Mouse (Mus musculus): ENCODE results near the gene Mpg. TPM values are rescaled to one million over a fixed set of nuclear protein-coding genes. Genes with fewer than 3 reads are reported as not detected.

Mpg gene
- 9.3 and 10.3 TPM in 2 replicates for polyA plus RNA-seq (2012; rRNA removed)

GRCm38 (mm10) chr11:32226124-32226871 lies at the start of gene Mpg:
TSS of gene Mpg (plus strand) at chr11:32226505.
- DNase-seq (ENCODE audit: low read depth, low spot score): no peak
- 3% methylated on average over 47 of the region's 47 CpGs for WGBS

- WGBS: 76% methylated on average over 1 of the region's 1 CpGs
- no peak for DNase-seq (ENCODE audit: low read depth, low spot score)
Observed at GRCm38 (mm10) chr11:32178506-32178905, 47.8 kb upstream of the Mpg start.

- no peak for DNase-seq (ENCODE audit: low read depth, low spot score)
- WGBS: 78% methylated on average over 4 of the region's 4 CpGs
Observed at GRCm38 (mm10) chr11:32181246-32181645, 45.1 kb upstream of the Mpg start.

GRCm38 (mm10) chr11:32181973-32182868 lies 44.1 kb upstream of the Mpg start:
- WGBS: 46% methylated on average over 24 of the region's 25 CpGs
- DNase-seq (ENCODE audit: low read depth, low spot score): peak; percentile 37

- no peak for DNase-seq (ENCODE audit: low read depth, low spot score)
- 84% methylated on average over 8 of the region's 8 CpGs for WGBS
Observed at GRCm38 (mm10) chr11:32184469-32184868, 41.8 kb upstream of the Mpg start.

GRCm38 (mm10) chr11:32186031-32186430 lies 40.3 kb upstream of the Mpg start:
- 55% methylated on average over 3 of the region's 3 CpGs for WGBS
- DNase-seq (ENCODE audit: low read depth, low spot score): no peak

GRCm38 (mm10) chr11:32187256-32187655 lies 39.0 kb upstream of the Mpg start:
- no peak for DNase-seq (ENCODE audit: low read depth, low spot score)
- 86% methylated on average over 4 of the region's 4 CpGs for WGBS

- DNase-seq (ENCODE audit: low read depth, low spot score): no peak
- WGBS: 75% methylated on average over 12 of the region's 12 CpGs
Observed at GRCm38 (mm10) chr11:32188881-32189280, 37.4 kb upstream of the Mpg start.

GRCm38 (mm10) chr11:32189434-32189833 lies 36.9 kb upstream of the Mpg start:
- 67% methylated on average over 5 of the region's 5 CpGs for WGBS
- DNase-seq (ENCODE audit: low read depth, low spot score): no peak

GRCm38 (mm10) chr11:32190119-32190518 lies 36.2 kb upstream of the Mpg start:
- DNase-seq (ENCODE audit: low read depth, low spot score): no peak

GRCm38 (mm10) chr11:32190603-32191110 lies 35.6 kb upstream of the Mpg start:
- no peak for DNase-seq (ENCODE audit: low read depth, low spot score)
- 78% methylated on average over 13 of the region's 13 CpGs for WGBS

More at GRCm38 (mm10) chr11:32190119-32190518, 36.2 kb upstream of the Mpg start:
- WGBS: 87% methylated on average over 9 of the region's 9 CpGs

GRCm38 (mm10) chr11:32193156-32193555 lies 33.1 kb upstream of the Mpg start:
- DNase-seq (ENCODE audit: low read depth, low spot score): no peak
- WGBS: 84% methylated on average over 10 of the region's 10 CpGs

GRCm38 (mm10) chr11:32194086-32194485 lies 32.2 kb upstream of the Mpg start:
- WGBS: 77% methylated on average over 10 of the region's 10 CpGs
- DNase-seq (ENCODE audit: low read depth, low spot score): no peak

- no peak for DNase-seq (ENCODE audit: low read depth, low spot score)
- 79% methylated on average over 5 of the region's 5 CpGs for WGBS
Observed at GRCm38 (mm10) chr11:32194626-32195025, 31.7 kb upstream of the Mpg start.

- WGBS: 50% methylated on average over 11 of the region's 11 CpGs
- no peak for DNase-seq (ENCODE audit: low read depth, low spot score)
Observed at GRCm38 (mm10) chr11:32195867-32196540, 30.3 kb upstream of the Mpg start.

- DNase-seq (ENCODE audit: low read depth, low spot score): no peak
- 24% methylated on average over 6 of the region's 6 CpGs for WGBS
Observed at GRCm38 (mm10) chr11:32196727-32197126, 29.6 kb upstream of the Mpg start.

GRCm38 (mm10) chr11:32197766-32198165 lies 28.5 kb upstream of the Mpg start:
- no peak for DNase-seq (ENCODE audit: low read depth, low spot score)
- 35% methylated on average over 3 of the region's 3 CpGs for WGBS

GRCm38 (mm10) chr11:32198256-32198955 lies 27.9 kb upstream of the Mpg start:
- DNase-seq (ENCODE audit: low read depth, low spot score): no peak

GRCm38 (mm10) chr11:32199230-32199629 lies 27.1 kb upstream of the Mpg start:
- no peak for DNase-seq (ENCODE audit: low read depth, low spot score)
- WGBS: 48% methylated on average over 6 of the region's 6 CpGs

More at GRCm38 (mm10) chr11:32198256-32198955, 27.9 kb upstream of the Mpg start:
- WGBS: 80% methylated on average over 14 of the region's 14 CpGs

Measured in large intestine, adult 2 months (tissue).